Mouse (Mus musculus) stomach, postnatal 0 days (tissue): ENCODE data around the gene Myo1c. TPM values are rescaled to one million over a fixed set of nuclear protein-coding genes. Genes with fewer than 3 reads are reported as not detected.

Experiments
- ATAC-seq: fragments of 200-750 bp; cut with Nextera tagmentation; 2 replicates; pipeline ENCODE4 v1.8.0; 2017; ENCODE audit not compliant: low FRiP score, low TSS enrichment
- DNase-seq: peaks from one replicate; pipeline ENCODE4 v3.0.0-alpha.2; 2016; ENCODE audit warnings: low spot score
- H3K27ac ChIP-seq: fragments of 300-500 bp; sonication (generic); replicated peaks from 2 replicates; pipeline ENCODE4 v1.5.1; 2014; ENCODE audit warnings: mild to moderate bottlenecking, control low read depth
- H3K27me3 ChIP-seq: fragments of 300-500 bp; sonication (generic); 2 replicates; pipeline ENCODE4 v1.6.1; 2014; ENCODE audit warnings: low read length; ENCODE audit not compliant: control insufficient read depth, insufficient read depth
- H3K36me3 ChIP-seq: fragments of 300-500 bp; sonication (generic); 2 replicates; pipeline ENCODE4 v1.6.1; 2014; ENCODE audit warnings: low read length, mixed read lengths; ENCODE audit not compliant: control insufficient read depth, insufficient read depth
- H3K4me1 ChIP-seq: fragments of 300-500 bp; sonication (generic); replicated peaks from 2 replicates; pipeline ENCODE4 v1.6.1; 2014; ENCODE audit warnings: antibody characterized with exemption; ENCODE audit not compliant: control insufficient read depth, insufficient read depth
- H3K4me2 ChIP-seq: fragments of 300-500 bp; sonication (generic); replicated peaks from 2 replicates; pipeline ENCODE4 v1.6.1; 2014; ENCODE audit warnings: low read depth, mild to moderate bottlenecking, control low read depth, moderate library complexity
- H3K4me3 ChIP-seq: fragments of 300-500 bp; sonication (generic); 2 replicates; pipeline ENCODE4 v1.5.1; 2014; ENCODE audit warnings: low read depth, low read length, control low read depth
- H3K9ac ChIP-seq: fragments of 300-500 bp; sonication (generic); 2 replicates; pipeline ENCODE4 v1.6.1; 2014; ENCODE audit warnings: mild to moderate bottlenecking, low read length, control low read depth, mixed read lengths
- H3K9me3 ChIP-seq: fragments of 300-500 bp; sonication (generic); 2 replicates; pipeline ENCODE4 v1.6.1; 2016; ENCODE audit warnings: low read length; ENCODE audit not compliant: control insufficient read depth
- CTCF ChIP-seq: IDR thresholded peaks from 2 replicates; pipeline ENCODE4 v1.5.1; 2016; ENCODE audit warnings: antibody characterized with exemption, low read depth, mild to moderate bottlenecking, moderate library complexity
- EP300 ChIP-seq: optimal IDR thresholded peaks from 2 replicates; pipeline ENCODE3; 2016; ENCODE audit warnings: antibody characterized with exemption
- WGBS: fragments of 180-500 bp; shearing (Covaris S2); extraction: QIAGEN DNeasy Blood & Tissue Kit; methylation state at CpG from one replicate; pipeline ENCODE4 v1.1.7; 2014; 5-methylcytosine and 5-hydroxymethylcytosine counted together
- polyA plus RNA-seq: library from polyadenylated mRNA; unstranded; fragments of >200 nt; fragmentation: Nextera tagmentation; extraction: Ambion mirVana; gene quantifications from 2 replicates; pipeline ENCODE4 v1.2.1, GENCODE M21; 2015

The Myo1c gene
- polyA plus RNA-seq, 1 experiment from 2014 or later, result 41.9 TPM

GRCm38 (mm10) chr11:75654471-75655390, 4.4 kb downstream of the Myo1c start:
- ATAC-seq (no peak; the same call in 1 of the 2 replicates), DNase-seq (no peak)
- peak overlapping the region; percentile 86 for H3K4me3 ChIP-seq
- peak overlapping the region; percentile 97 for H3K27ac ChIP-seq
- H3K27me3 ChIP-seq, result no peaks in the 10 kb centered on the region
- peaks cover 9% of the 10 kb centered on the region for H3K36me3 ChIP-seq
- H3K4me1 ChIP-seq, result peaks cover 13% of the 10 kb centered on the region
- peak overlapping the region; percentile 84 for H3K4me2 ChIP-seq
- peak overlapping the region; percentile 61 for H3K9ac ChIP-seq
- H3K9me3 ChIP-seq, result no peaks in the 10 kb centered on the region
- WGBS, result 49% methylated on average over 25 of the region's 25 CpGs
- TF ChIP-seq EP300 (no peak), CTCF (no peak)

GRCm38 (mm10) chr11:75655621-75656545, 5.6 kb downstream of the Myo1c start:
- 1% methylated on average over 68 of the region's 78 CpGs for WGBS
- DNase-seq, result peak; percentile 88
- no peaks in the 10 kb centered on the region for H3K9me3 ChIP-seq

GRCm38 (mm10) chr11:75656621-75657590, 6.6 kb downstream of the Myo1c start:
- peak overlapping the region; percentile 86 for H3K4me3 ChIP-seq
- H3K36me3 ChIP-seq, result peaks cover 23% of the 10 kb centered on the region
- peak overlapping the region; percentile 93 for H3K9ac ChIP-seq
- no peak for ATAC-seq
- TF ChIP-seq CTCF (no peak), EP300 (no peak)
- 46% methylated on average over 19 of the region's 20 CpGs for WGBS
- H3K9me3 ChIP-seq, result no peaks in the 10 kb centered on the region
- peak overlapping the region; percentile 84 for H3K4me2 ChIP-seq
- H3K27ac ChIP-seq, result peak overlapping the region; percentile 97
- peaks cover 13% of the 10 kb centered on the region for H3K4me1 ChIP-seq
- H3K27me3 ChIP-seq, result no peaks in the 10 kb centered on the region
- DNase-seq, result peak; percentile 69

More at GRCm38 (mm10) chr11:75655621-75656545, 5.6 kb downstream of the Myo1c start:
- TF ChIP-seq EP300, result no peak
- no peak for TF ChIP-seq CTCF
- Histone ChIP-seq H3K9ac (peak overlapping the region; percentile 93), H3K4me2 (peak overlapping the region; percentile 84), H3K36me3 (peaks cover 15% of the 10 kb centered on the region), H3K4me1 (peaks cover 13% of the 10 kb centered on the region), H3K27me3 (no peaks in the 10 kb centered on the region), H3K4me3 (peak overlapping the region; percentile 86), H3K27ac (peak overlapping the region; percentile 97)
- peak; percentile 64 for ATAC-seq

GRCm38 (mm10) chr11:75657841-75658240, 7.5 kb downstream of the Myo1c start:
- no peaks in the 10 kb centered on the region for H3K27me3 ChIP-seq
- H3K4me2 ChIP-seq, result no peak overlapping the region
- peaks cover 13% of the 10 kb centered on the region for H3K4me1 ChIP-seq
- no peak overlapping the region for H3K27ac ChIP-seq
- peaks cover 32% of the 10 kb centered on the region for H3K36me3 ChIP-seq
- H3K9ac ChIP-seq, result no peak overlapping the region
- no peaks in the 10 kb centered on the region for H3K9me3 ChIP-seq
- TF ChIP-seq CTCF (no peak), EP300 (no peak)
- ATAC-seq, result no peak
- no peak for DNase-seq
- H3K4me3 ChIP-seq, result no peak overlapping the region

- Histone ChIP-seq H3K9me3 (no peaks in the 10 kb centered on the region), H3K27ac (no peak overlapping the region), H3K4me1 (peaks cover 13% of the 10 kb centered on the region), H3K36me3 (peaks cover 34% of the 10 kb centered on the region), H3K4me3 (no peak overlapping the region), H3K4me2 (no peak overlapping the region), H3K27me3 (no peaks in the 10 kb centered on the region), H3K9ac (no peak overlapping the region)
- DNase-seq, result no peak
- no peak for ATAC-seq
- WGBS, result 90% methylated on average over 13 of the region's 13 CpGs
- no peak for TF ChIP-seq EP300
- no peak for TF ChIP-seq CTCF
Measured at GRCm38 (mm10) chr11:75658311-75658710, 8.0 kb downstream of the Myo1c start.
